Mouse (Mus musculus): Measurements from ENCODE around the gene Il5. TPM values are rescaled to one million over a fixed set of nuclear protein-coding genes. Genes with fewer than 3 reads are reported as not detected.

Gene Il5
- total RNA-seq (2021): not detected
- long read RNA-seq, experiment 1: 0 reads
- long read RNA-seq, experiment 2: 0 reads

GRCm38 (mm10) chr11:53720715-53721114, at the start of gene Il5:
Il5 (plus strand) TSS chr11:53720794.
- DNase-seq: no peak
- intact Hi-C loops (cut with DNase I): no loop called here

GRCm38 (mm10) chr11:53671414-53671813, 49.2 kb upstream of the Il5 start:
- intact Hi-C loops (cut with DNase I): no loop called here
- no peak for DNase-seq

- intact Hi-C loops (cut with DNase I): no loop called here
- no peak for DNase-seq
Observed at GRCm38 (mm10) chr11:53680141-53680540, 40.5 kb upstream of the Il5 start.

GRCm38 (mm10) chr11:53681686-53682085, 38.9 kb upstream of the Il5 start:
- DNase-seq: no peak
- intact Hi-C loops (cut with DNase I): no loop called here

- DNase-seq: no peak
- intact Hi-C loops (cut with DNase I): no loop called here
Observed at GRCm38 (mm10) chr11:53682170-53682569, 38.4 kb upstream of the Il5 start.

- intact Hi-C loops (cut with DNase I): no loop called here
- no peak for DNase-seq
Observed at GRCm38 (mm10) chr11:53682994-53683530, 37.5 kb upstream of the Il5 start.

- DNase-seq: no peak
- intact Hi-C loops (cut with DNase I): no loop called here
Observed at GRCm38 (mm10) chr11:53691979-53692378, 28.6 kb upstream of the Il5 start.

- intact Hi-C loops (cut with DNase I): no loop called here
- DNase-seq: no peak
Observed at GRCm38 (mm10) chr11:53698521-53698920, 22.1 kb upstream of the Il5 start.

- intact Hi-C loops (cut with DNase I): no loop called here
- no peak for DNase-seq
Observed at GRCm38 (mm10) chr11:53699351-53699750, 21.2 kb upstream of the Il5 start.

- intact Hi-C loops (cut with DNase I): no loop called here
- DNase-seq: no peak
Observed at GRCm38 (mm10) chr11:53706236-53706933, 14.2 kb upstream of the Il5 start.

- peak; percentile 84 to 86 for DNase-seq
- intact Hi-C loops (cut with DNase I): no loop called here
Observed at GRCm38 (mm10) chr11:53706934-53707717, 13.5 kb upstream of the Il5 start, which contains the start of gene Rad50. Rad50 (minus strand) TSS chr11:53707319.

- intact Hi-C loops (cut with DNase I): no loop called here
- DNase-seq: no peak
Observed at GRCm38 (mm10) chr11:53707718-53708009, 12.9 kb upstream of the Il5 start.

- no peak for DNase-seq
- intact Hi-C loops (cut with DNase I): no loop called here
Observed at GRCm38 (mm10) chr11:53719701-53720100, 893 bp upstream of the Il5 start.

GRCm38 (mm10) chr11:53731457-53731856, 10.9 kb downstream of the Il5 start:
- intact Hi-C loops (cut with DNase I): loop anchor here (10.0 kb wide), 1 partner anchor 267 kb away; no protein-coding TSS in a partner anchor
- no peak for DNase-seq

- intact Hi-C loops (cut with DNase I): loop anchor here (10.0 kb wide), 1 partner anchor 267 kb away; no protein-coding TSS in a partner anchor
- DNase-seq: no peak
Observed at GRCm38 (mm10) chr11:53732244-53732643, 11.7 kb downstream of the Il5 start.

- intact Hi-C loops (cut with DNase I): loop anchor here (10.0 kb wide), 1 partner anchor 269 kb away; no protein-coding TSS in a partner anchor
Observed at GRCm38 (mm10) chr11:53733824-53734223, 13.2 kb downstream of the Il5 start.

GRCm38 (mm10) chr11:53734431-53734830, 13.8 kb downstream of the Il5 start:
- DNase-seq: no peak
- intact Hi-C loops (cut with DNase I): loop anchor here (10.0 kb wide), 1 partner anchor 270 kb away; no protein-coding TSS in a partner anchor

More at GRCm38 (mm10) chr11:53733824-53734223, 13.2 kb downstream of the Il5 start:
- no peak for DNase-seq

- no peak for DNase-seq
- intact Hi-C loops (cut with DNase I): loop anchor here (5.0 to 10.0 kb wide), 2 partner anchors 117 to 270 kb away; no protein-coding TSS in a partner anchor
Observed at GRCm38 (mm10) chr11:53734970-53735681, 14.5 kb downstream of the Il5 start.

GRCm38 (mm10) chr11:53735682-53736245, 15.2 kb downstream of the Il5 start:
- intact Hi-C loops (cut with DNase I): loop anchor here (5.0 to 10.0 kb wide), 2 partner anchors 117 to 271 kb away; no protein-coding TSS in a partner anchor
- DNase-seq: peak in 1 of 2 experiments; percentile 39
